Mouse (Mus musculus) thymus, adult 2 months (tissue): ENCODE data around the gene Pcsk6.

Source experiments
- CTCF ChIP-seq: fragments of 200-500 bp; IDR thresholded peaks from 2 replicates; pipeline ENCODE4 v1.5.1; 2012; ENCODE audit warnings: mild to moderate bottlenecking, control low read depth, low read length, moderate library complexity, borderline replicate concordance; ENCODE audit not compliant: control insufficient read depth, poor library complexity, insufficient read depth; ENCODE audit errors: extremely low read depth
- POLR2A ChIP-seq: fragments of 200-500 bp; IDR thresholded peaks from 2 replicates; pipeline ENCODE4 v1.6.1; 2012; ENCODE audit warnings: mild to moderate bottlenecking, low read length, control low read depth, moderate library complexity; ENCODE audit not compliant: control insufficient read depth, poor library complexity, insufficient read depth; ENCODE audit errors: extremely low read depth

DNA sequence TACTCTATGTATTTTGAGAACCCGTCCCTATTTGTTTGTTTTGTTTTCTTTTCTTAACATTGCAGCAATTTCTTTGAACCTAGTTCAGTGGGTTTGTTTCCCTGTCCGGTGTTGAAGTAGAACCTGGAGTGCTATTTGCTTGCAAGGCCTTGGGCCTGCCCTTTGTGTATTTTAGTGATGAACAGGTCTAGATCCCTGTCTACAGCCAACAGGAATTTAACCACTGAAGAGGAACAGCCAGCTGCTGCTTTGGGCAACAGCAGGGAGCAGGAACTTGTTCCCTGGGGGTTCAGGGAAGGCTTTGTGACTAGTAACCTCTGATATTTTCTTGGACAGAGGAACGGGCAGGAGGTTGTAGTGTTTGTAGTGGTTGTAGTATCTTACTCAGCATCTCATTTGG, 15.1 kb downstream of the Pcsk6 start:
- TF ChIP-seq POLR2A (no peak), CTCF (no peak)
